Mouse (Mus musculus) heart, postnatal 0 days (tissue): ENCODE measurements around the gene Elf1.

Experiments used
- CTCF ChIP-seq: IDR thresholded peaks from 2 replicates; pipeline ENCODE4 v1.5.1; 2016; ENCODE audit warnings: antibody characterized with exemption, control low read depth, low read depth
- EP300 ChIP-seq: IDR thresholded peaks from 2 replicates; pipeline ENCODE4 v1.6.1; 2016; ENCODE audit warnings: antibody characterized with exemption, low read depth

- TF ChIP-seq CTCF, result no peak
- no peak for TF ChIP-seq EP300
Measured at GRCm38 (mm10) chr14:79573482-79574191, 92.6 kb downstream of the Elf1 start.
